Mouse (Mus musculus): Measurements from ENCODE around the gene Gp1ba. TPM values are rescaled to one million over a fixed set of nuclear protein-coding genes. Genes with fewer than 3 reads are reported as not detected.

Gene Gp1ba
- total RNA-seq, 1 experiment = 0.45 TPM

GRCm38 (mm10) chr11:70654923-70655570 is 16.1 kb downstream of the Gp1ba start:
- in situ Hi-C loops (cut with MboI; ENCODE audit: low sequenced_read_pairs in 2 of 2, unreplicated experiment in 2 of 2) = no loop called here
- no peaks in the 10 kb centered on the region for H3K9me3 ChIP-seq (ENCODE audit: control insufficient read depth, insufficient read depth, low read depth, low read length)
- peaks cover 34% of the 10 kb centered on the region for H3K36me3 ChIP-seq (ENCODE audit: control insufficient read depth, insufficient read depth, low read length, poor library complexity, severe bottlenecking)
- DNase-seq (ENCODE audit: low read depth, low spot score) = peak; percentile 54
- H3K4me1 ChIP-seq (ENCODE audit: control insufficient read depth in 2 of 2, insufficient read depth in 2 of 2, low read length in 2 of 2, poor library complexity in 1 of 2) = peaks cover 8 to 25% of the 10 kb centered on the region in 2 experiments; a peak in 3 of 4 replicates
- peak overlapping the region; percentile 83 for H3K27ac ChIP-seq (ENCODE audit: insufficient read depth, low read depth, low read length, poor library complexity, severe bottlenecking)
- TF ChIP-seq CHD2 (IDR thresholded peaks at IDR 0.05; ENCODE audit: low read depth, low read length) (peak; percentile 49; the same call in 1 of the 2 replicates), HCFC1 (IDR thresholded peaks at IDR 0.05; ENCODE audit: borderline replicate concordance, insufficient read depth, low read length) (no peak)
- peak overlapping the region; percentile 89 to 98 for H3K4me3 ChIP-seq (ENCODE audit: insufficient read depth in 1 of 2, low read depth in 1 of 2, low read length in 2 of 2, poor library complexity in 1 of 2, severe bottlenecking in 1 of 2)
- peak overlapping the region; percentile 87 for H3K9ac ChIP-seq (ENCODE audit: insufficient read depth, low read depth, low read length, poor library complexity, severe bottlenecking)

GRCm38 (mm10) chr11:70655571-70656455 is 16.9 kb downstream of the Gp1ba start:
- in situ Hi-C loops (cut with MboI; ENCODE audit: low sequenced_read_pairs in 2 of 2, unreplicated experiment in 2 of 2) = no loop called here
- Histone ChIP-seq H3K9ac (ENCODE audit: insufficient read depth, low read depth, low read length, poor library complexity, severe bottlenecking) (peak overlapping the region; percentile 87), H3K9me3 (ENCODE audit: control insufficient read depth, insufficient read depth, low read depth, low read length) (no peaks in the 10 kb centered on the region), H3K4me1 (ENCODE audit: control insufficient read depth in 2 of 2, insufficient read depth in 2 of 2, low read length in 2 of 2, poor library complexity in 1 of 2) (peaks cover 8 to 25% of the 10 kb centered on the region in 2 experiments; a peak in 3 of 4 replicates), H3K36me3 (ENCODE audit: control insufficient read depth, insufficient read depth, low read length, poor library complexity, severe bottlenecking) (peaks cover 27% of the 10 kb centered on the region), H3K27ac (ENCODE audit: insufficient read depth, low read depth, low read length, poor library complexity, severe bottlenecking) (peak overlapping the region; percentile 83), H3K4me3 (ENCODE audit: insufficient read depth in 1 of 2, low read depth in 1 of 2, low read length in 2 of 2, poor library complexity in 1 of 2, severe bottlenecking in 1 of 2) (peak overlapping the region; percentile 89 to 98)
- TF ChIP-seq HCFC1 (IDR thresholded peaks at IDR 0.05; ENCODE audit: borderline replicate concordance, insufficient read depth, low read length) = no peak
- TF ChIP-seq ZC3H11A (IDR thresholded peaks at IDR 0.05; ENCODE audit: borderline replicate concordance, low read depth, low read length) = no peak
- TF ChIP-seq ZNF384 (IDR thresholded peaks at IDR 0.05; ENCODE audit: low read depth, low read length) = no peak
- peak; percentile 33 for DNase-seq (ENCODE audit: low read depth, low spot score)

- H3K4me1 ChIP-seq (ENCODE audit: control insufficient read depth in 2 of 2, insufficient read depth in 2 of 2, low read length in 2 of 2, poor library complexity in 1 of 2) = peaks cover 8 to 25% of the 10 kb centered on the region in 2 experiments; a peak in 3 of 4 replicates
- peak overlapping the region; percentile 87 for H3K9ac ChIP-seq (ENCODE audit: insufficient read depth, low read depth, low read length, poor library complexity, severe bottlenecking)
- peak overlapping the region; percentile 83; the same call in 1 of the 2 replicates for H3K27ac ChIP-seq (ENCODE audit: insufficient read depth, low read depth, low read length, poor library complexity, severe bottlenecking)
- peaks cover 23% of the 10 kb centered on the region for H3K36me3 ChIP-seq (ENCODE audit: control insufficient read depth, insufficient read depth, low read length, poor library complexity, severe bottlenecking)
- in situ Hi-C loops (cut with MboI; ENCODE audit: low sequenced_read_pairs in 2 of 2, unreplicated experiment in 2 of 2) = no loop called here
- TF ChIP-seq ZC3H11A (IDR thresholded peaks at IDR 0.05; ENCODE audit: borderline replicate concordance, low read depth, low read length) (no peak), MAFK (IDR thresholded peaks at IDR 0.05; ENCODE audit: insufficient read depth, low read depth, low read length) (no peak), HCFC1 (IDR thresholded peaks at IDR 0.05; ENCODE audit: borderline replicate concordance, insufficient read depth, low read length) (no peak), ZNF384 (IDR thresholded peaks at IDR 0.05; ENCODE audit: low read depth, low read length) (no peak), CHD2 (IDR thresholded peaks at IDR 0.05; ENCODE audit: low read depth, low read length) (no peak)
- H3K4me3 ChIP-seq (ENCODE audit: insufficient read depth in 1 of 2, low read depth in 1 of 2, low read length in 2 of 2, poor library complexity in 1 of 2, severe bottlenecking in 1 of 2) = peak overlapping the region; percentile 89 to 98
- H3K9me3 ChIP-seq (ENCODE audit: control insufficient read depth, insufficient read depth, low read depth, low read length) = no peaks in the 10 kb centered on the region
- no peak for DNase-seq (ENCODE audit: low read depth, low spot score)
These were observed 17.6 kb downstream of the Gp1ba start for GRCm38 (mm10) chr11:70656456-70656927.

- Histone ChIP-seq H3K4me1 (ENCODE audit: control insufficient read depth in 2 of 2, insufficient read depth in 2 of 2, low read length in 2 of 2, poor library complexity in 1 of 2) (peaks cover 8 to 25% of the 10 kb centered on the region in 2 experiments; a peak in 3 of 4 replicates), H3K9me3 (ENCODE audit: control insufficient read depth, insufficient read depth, low read depth, low read length) (no peaks in the 10 kb centered on the region), H3K4me3 (ENCODE audit: insufficient read depth in 1 of 2, low read depth in 1 of 2, low read length in 2 of 2, poor library complexity in 1 of 2, severe bottlenecking in 1 of 2) (peak within 1 kb of the TSS; percentile 89 to 98), H3K27ac (ENCODE audit: insufficient read depth, low read depth, low read length, poor library complexity, severe bottlenecking) (peak within 1 kb of the TSS; percentile 83; the same call in 1 of the 2 replicates), H3K36me3 (ENCODE audit: control insufficient read depth, insufficient read depth, low read length, poor library complexity, severe bottlenecking) (peaks cover 19% of the 10 kb centered on the region), H3K9ac (ENCODE audit: insufficient read depth, low read depth, low read length, poor library complexity, severe bottlenecking) (peak within 1 kb of the TSS; percentile 87)
- in situ Hi-C loops (cut with MboI; ENCODE audit: low sequenced_read_pairs in 2 of 2, unreplicated experiment in 2 of 2) = no loop called here
- no peak for DNase-seq (ENCODE audit: low read depth, low spot score)
- no peak for TF ChIP-seq CHD2 (IDR thresholded peaks at IDR 0.05; ENCODE audit: low read depth, low read length)
- no peak for TF ChIP-seq ZNF384 (IDR thresholded peaks at IDR 0.05; ENCODE audit: low read depth, low read length)
- TF ChIP-seq HCFC1 (IDR thresholded peaks at IDR 0.05; ENCODE audit: borderline replicate concordance, insufficient read depth, low read length) = no peak
- TF ChIP-seq ZC3H11A (IDR thresholded peaks at IDR 0.05; ENCODE audit: borderline replicate concordance, low read depth, low read length) = no peak
- TF ChIP-seq MAFK (IDR thresholded peaks at IDR 0.05; ENCODE audit: insufficient read depth, low read depth, low read length) = no peak
These were observed 18.0 kb downstream of the Gp1ba start, which contains the start of gene Eno3 for GRCm38 (mm10) chr11:70656964-70657363. TSS of gene Eno3 (plus strand) at chr11:70657202.
